Mouse (Mus musculus): ENCODE results near the gene Zkscan1. TPM values are rescaled to one million over a fixed set of nuclear protein-coding genes. Genes with fewer than 3 reads are reported as not detected.
"Not testable (repeated sequence)": the region's sequence is repeated elsewhere in the genome, so short reads cannot be mapped to it uniquely, and the experiment has no call there.

Zkscan1 gene
- total RNA-seq (2021): 10 to 100 TPM; 14.2 to 16.7 TPM
- long read RNA-seq, experiment 1, full-length matches to known transcripts: 4 of 5 reads
- long read RNA-seq, experiment 1, partial matches to known transcripts: 1 of 5 reads
- long read RNA-seq, experiment 1, other reads (novel, unspliced or antisense): 0 of 5 reads
- long read RNA-seq, experiment 2, full-length matches to known transcripts: 4 of 6 reads
- long read RNA-seq, experiment 2, partial matches to known transcripts: 1 of 6 reads
- long read RNA-seq, experiment 2, other reads (novel, unspliced or antisense): 1 of 6 reads

DNA sequence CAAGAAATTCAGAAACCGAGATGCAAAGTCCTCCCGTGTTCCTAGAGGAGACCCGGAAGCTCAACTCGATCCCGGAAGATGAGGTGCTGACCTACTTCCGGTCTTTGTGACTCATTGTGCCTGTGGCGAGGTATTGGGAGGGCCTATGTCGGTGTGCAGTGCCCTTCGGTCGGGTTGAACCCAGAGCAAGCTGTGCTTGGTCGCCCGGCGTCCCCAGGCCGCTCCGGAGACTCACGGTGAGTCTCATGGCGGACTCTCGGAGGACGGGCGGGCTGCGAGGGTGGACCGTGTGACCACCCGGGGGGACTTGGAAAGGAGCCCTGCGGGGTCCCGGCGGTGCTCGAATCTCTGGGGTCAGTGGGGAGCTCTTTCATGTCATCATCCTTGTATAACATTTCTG lies at the start of gene Zkscan1:
Gene Zkscan1 (plus strand): TSS at position 89 of the 400 bp plus-strand sequence.
- peak; percentile 59 for DNase-seq

GRCm38 (mm10) chr5:138052894-138053293 lies 32.0 kb upstream of the Zkscan1 start, which contains the start of gene Smok3c:
Gene Smok3c, plus strand, starts transcription at chr5:138053194.
- DNase-seq: not testable (repeated sequence)

- DNase-seq: no peak
These were observed 11.1 kb upstream of the Zkscan1 start for GRCm38 (mm10) chr5:138073803-138074202.

- no peak for DNase-seq
These were observed 9.2 kb upstream of the Zkscan1 start for GRCm38 (mm10) chr5:138075684-138076083.

DNA sequence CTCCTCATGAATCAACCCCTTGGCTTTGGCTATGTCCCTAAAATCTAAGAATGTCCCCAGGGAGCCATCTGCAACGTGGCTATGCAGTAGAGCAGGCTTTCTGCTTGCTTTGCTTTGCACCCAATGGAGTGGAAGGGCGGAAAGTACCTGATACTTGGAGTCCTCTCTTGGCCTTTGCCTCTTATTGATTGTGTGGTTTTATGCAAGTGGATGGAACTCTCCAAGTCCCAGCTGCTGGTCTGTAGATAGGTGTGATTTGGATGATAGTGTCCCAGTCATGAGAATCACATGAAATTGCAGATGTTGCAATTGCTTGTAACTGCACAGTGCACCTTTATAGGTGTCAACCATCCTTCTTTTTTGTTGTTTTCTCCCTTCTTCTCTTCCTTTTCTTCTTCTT lies 8.7 kb upstream of the Zkscan1 start:
- DNase-seq: no peak

DNA sequence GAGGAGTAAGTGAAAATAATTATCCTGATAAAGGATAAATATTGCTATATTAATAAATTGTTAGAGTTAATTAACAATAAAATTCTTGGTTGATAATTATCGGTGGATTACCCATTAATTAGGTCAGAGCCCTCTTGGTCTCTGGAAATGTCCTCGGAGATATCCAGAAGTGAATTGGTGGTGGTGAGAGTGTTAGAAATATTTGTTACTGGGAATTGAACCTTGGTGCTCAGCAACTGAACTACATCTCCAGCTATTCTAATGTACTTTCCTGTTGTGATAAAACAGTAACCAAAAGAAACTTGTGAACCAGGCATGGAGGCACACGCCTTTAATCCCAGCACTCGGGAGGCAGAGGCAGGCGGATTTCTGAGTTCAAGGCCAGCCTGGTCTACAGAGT lies 4.4 kb upstream of the Zkscan1 start:
- DNase-seq: no peak

GRCm38 (mm10) chr5:138081446-138081845 lies 3.4 kb upstream of the Zkscan1 start:
- no peak for DNase-seq

DNA sequence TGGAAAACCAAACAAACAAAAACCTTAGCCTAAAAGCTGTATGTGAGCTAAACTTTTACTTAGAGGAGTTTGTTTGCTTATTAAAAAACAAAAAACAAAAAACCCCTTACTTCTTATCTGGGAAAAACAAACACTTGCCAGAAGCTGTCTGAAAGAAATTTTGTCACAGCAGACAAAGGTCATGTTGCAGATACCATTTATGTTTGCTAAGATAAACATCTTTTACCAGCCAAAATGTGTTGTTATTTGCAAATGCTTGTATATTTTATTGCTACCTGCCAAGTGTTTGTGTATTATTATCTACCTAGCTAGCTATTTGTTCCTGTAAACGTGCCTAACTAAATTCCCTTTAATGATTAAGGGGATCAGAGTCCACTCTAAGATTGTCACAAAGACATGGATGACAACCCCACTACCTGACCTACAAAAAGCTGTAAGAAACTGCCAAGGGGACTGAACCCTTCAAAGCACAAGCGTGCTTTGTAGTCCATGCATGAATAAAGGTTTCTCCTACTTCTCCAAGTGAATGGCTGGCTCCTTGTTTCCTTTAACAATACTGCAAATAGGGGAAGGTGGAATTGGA lies 1.5 kb upstream of the Zkscan1 start:
- no peak for DNase-seq

DNA sequence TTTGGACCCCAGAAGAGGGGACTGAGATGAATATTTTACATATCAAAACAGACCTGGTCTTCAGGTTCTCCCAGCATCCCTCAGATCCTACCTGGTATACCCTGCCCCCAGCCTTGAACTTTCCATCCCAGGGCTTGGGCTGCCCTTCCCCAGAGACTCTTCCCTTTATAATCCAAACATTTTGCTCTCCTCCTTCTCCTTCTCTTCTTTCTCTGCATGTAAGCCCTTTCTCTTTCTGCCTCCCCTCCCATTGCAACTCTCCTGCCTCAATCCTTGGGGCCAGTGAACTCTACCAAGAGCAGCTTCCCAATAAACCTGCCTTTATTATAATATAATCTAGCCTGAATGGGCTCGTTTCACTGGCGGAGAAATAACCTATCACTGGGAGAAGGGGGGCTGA lies 948 bp upstream of the Zkscan1 start:
- no peak for DNase-seq

- DNase-seq: no peak
These were observed 377 bp upstream of the Zkscan1 start for GRCm38 (mm10) chr5:138084507-138084906.

GRCm38 (mm10) chr5:138085421-138085911 lies 582 bp downstream of the Zkscan1 start:
- peak; percentile 9 for DNase-seq

GRCm38 (mm10) chr5:138086842-138087241 lies 2.0 kb downstream of the Zkscan1 start:
- no peak for DNase-seq

- DNase-seq: no peak
These were observed 3.5 kb downstream of the Zkscan1 start for GRCm38 (mm10) chr5:138088366-138088765.

DNA sequence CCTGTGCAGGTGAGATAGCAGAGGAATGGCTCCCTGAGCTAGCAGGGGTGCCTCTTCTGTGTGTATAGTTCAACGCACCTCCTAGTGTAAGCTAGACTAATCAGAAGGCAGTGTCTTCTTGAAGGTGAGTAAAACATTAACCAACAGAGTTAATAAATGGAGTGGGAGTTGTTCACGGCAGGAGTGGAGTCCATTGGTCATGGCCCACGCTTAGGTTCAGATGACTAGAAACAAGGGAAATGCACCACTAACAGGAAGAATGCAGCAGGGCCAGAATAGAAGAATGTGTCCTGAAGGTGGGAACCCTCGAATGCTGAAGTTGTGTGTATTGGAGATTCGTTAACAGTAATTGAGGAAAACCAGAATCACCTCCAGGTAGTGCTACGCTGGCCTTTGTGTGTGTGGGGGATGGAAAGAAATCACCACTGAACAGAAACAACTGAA lies 4.2 kb downstream of the Zkscan1 start:
- DNase-seq: no peak

GRCm38 (mm10) chr5:138090271-138090670 lies 5.4 kb downstream of the Zkscan1 start:
- no peak for DNase-seq

DNA sequence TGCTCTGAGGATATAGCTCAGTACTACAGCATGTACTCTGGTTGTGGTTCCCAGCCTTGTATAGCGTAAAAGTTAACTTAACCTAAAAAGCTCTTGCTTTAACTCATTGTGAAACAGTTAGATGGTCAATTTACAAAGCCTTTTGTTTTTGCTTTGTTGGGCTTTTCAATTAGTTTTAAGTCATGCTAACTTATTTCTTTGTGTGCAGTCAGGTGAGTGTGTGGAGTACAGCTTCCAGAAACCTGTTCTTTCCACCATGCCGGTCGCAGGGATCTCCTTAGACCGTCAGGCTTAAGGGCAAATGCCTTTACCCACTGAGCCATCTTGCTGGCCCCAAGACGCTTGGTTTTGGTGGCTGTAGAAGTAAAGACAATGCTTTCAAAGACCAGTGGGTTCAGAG lies 5.9 kb downstream of the Zkscan1 start:
- DNase-seq: no peak

- no peak for DNase-seq
These were observed 7.9 kb downstream of the Zkscan1 start for GRCm38 (mm10) chr5:138092771-138093170.

DNA sequence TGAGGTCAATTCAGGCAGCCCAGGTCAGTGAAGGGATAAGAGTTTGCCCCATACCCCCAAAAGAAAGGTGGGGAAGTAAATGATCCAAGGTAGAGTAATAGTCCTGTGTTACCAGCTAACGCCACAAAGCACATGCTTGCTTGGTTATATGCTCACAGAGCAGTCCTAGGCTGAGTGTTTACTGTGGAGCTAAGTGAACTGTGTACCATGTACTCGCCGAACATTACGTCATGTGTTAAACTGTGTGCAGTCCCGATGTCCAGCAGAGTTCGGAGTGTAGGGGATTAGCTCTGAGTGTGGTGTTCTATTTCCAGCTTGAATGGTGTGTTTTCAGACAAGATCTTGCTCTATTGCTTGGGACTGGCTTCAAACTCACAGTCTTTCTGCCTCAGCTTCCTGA lies 9.6 kb downstream of the Zkscan1 start:
- no peak for DNase-seq

- DNase-seq: no peak
These were observed 20.1 kb downstream of the Zkscan1 start for GRCm38 (mm10) chr5:138104976-138105375.

DNA sequence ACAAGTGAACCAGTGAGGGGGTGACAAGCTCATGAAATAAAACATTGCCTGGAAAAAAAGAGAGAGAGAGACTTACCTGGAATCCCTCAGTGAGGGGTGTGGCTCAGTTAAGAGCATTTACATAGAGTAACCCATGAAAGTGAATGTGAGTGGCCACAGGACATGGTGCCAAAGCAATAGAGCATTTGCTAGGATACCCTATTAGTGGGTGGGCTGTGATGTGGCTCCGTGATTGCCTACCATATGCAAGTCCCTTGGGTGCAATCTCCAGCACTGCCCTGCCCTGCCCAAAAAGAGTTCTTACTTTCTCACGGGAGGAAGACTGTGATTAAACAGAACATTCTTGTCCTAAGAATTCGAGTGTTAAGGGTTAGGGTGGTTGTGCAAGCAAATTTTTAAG lies 22.2 kb downstream of the Zkscan1 start:
- no peak for DNase-seq

DNA sequence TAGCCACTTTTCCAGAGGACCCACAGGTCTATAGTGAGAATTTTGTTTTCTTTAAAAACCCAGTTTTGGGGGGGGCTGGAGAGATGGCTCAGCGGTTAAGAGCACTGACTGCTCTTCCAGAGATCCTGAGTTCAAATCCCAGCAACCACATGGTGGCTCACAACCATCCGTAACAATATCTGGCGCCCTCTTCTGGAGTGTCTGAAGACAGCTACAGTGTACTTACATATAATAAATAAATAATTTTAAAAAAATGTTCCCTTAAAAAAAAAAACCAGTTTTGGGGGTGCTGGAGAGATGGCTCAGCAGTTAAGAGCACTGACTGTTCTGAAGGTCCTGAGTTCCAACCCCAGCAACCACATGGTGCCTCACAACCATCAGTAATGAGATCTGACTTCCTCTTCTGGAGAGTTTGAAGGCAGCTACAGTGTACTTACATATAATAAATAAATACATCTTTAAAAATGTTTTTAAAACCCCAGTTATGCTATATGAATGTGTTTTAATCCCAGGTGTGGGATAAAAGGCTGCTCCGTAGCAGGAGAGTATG lies 25.0 kb downstream of the Zkscan1 start:
- DNase-seq: not testable (repeated sequence)

DNA sequence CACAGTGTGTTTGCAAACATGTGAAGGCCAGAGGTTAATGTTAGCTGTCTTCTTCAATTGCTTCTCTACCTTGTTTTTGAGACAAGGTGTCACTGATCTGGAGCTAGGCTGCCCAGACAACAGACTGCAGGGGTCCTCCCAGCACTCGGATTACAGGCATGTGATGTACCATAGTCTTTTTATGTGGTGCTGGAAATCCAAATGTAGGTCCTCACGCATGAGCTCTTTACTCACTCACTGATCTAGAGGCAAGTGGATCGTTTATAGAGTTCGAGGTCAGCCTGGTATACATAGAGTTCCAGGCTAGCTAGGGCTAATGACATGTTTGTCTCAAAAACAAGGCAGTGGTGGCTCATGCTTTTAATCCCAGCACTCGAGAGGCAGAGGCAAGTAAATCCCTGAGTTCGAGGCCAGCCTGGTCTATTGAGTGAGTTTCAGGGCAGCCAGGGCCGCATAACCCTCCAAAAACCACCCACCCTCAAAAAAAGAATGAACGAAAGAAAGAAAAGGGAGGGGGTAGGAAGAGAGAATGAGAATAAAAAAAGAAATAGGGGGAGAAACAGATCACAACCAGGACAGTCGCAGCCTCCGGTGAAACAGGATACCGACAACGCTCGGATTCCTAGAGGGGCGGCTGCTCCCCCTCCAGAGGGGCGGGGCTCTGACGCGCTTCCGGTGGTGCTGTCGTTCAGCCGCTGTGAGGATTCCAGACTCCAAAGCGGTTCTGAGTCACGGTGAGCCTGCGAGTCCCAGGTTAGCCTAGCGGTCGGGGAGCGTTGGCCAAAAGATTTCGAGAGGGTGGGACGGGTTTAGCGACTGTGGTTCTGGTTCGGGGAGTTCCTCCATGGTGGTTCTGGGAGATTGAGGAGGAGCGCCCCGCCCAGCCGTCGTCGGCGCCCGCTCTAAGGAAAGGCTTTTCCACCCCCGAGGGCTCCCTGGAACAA lies 31.6 kb downstream of the Zkscan1 start, which contains the start of gene Zscan21:
Gene Zscan21 (plus strand): TSS at position 649 of the 944 bp plus-strand sequence.
- peak; percentile 89 for DNase-seq

All from gastrocnemius, postnatal 10 days (tissue).